Mouse (Mus musculus) heart, embryonic 14.5 days (tissue): ENCODE measurements around the gene Dmd. TPM values are rescaled to one million over a fixed set of nuclear protein-coding genes. Genes with fewer than 3 reads are reported as not detected.

Source experiments
- ATAC-seq: fragments of 200-750 bp; cut with Nextera tagmentation; 2 replicates; pipeline ENCODE4 v1.8.0; 2017; ENCODE audit warnings: low read depth, moderate TSS enrichment; ENCODE audit not compliant: insufficient number of reproducible peaks, insufficient read depth, low FRiP score
- H3K27ac ChIP-seq, 2 experiments: fragments of 200-500 bp in 1 of 2; fragments of 300-500 bp in 1 of 2; sonication (generic) in 1 of 2; replicated peaks in 1 of 2; 2 replicates each; pipeline ENCODE4 v1.5.1; 2012 to 2014; ENCODE audit warnings: low read depth in 2 of 2, low read length in 2 of 2, control low read depth in 1 of 2, mild to moderate bottlenecking in 1 of 2, mixed read lengths in 1 of 2; ENCODE audit not compliant: control insufficient read depth in 1 of 2, insufficient read depth in 1 of 2
- H3K27me3 ChIP-seq: fragments of 300-500 bp; sonication (generic); 2 replicates; pipeline ENCODE4 v1.6.1; 2014; ENCODE audit warnings: mild to moderate bottlenecking, low read length, control low read depth; ENCODE audit not compliant: control insufficient read depth, insufficient read depth
- H3K36me3 ChIP-seq: fragments of 300-500 bp; sonication (generic); 2 replicates; pipeline ENCODE4 v1.6.1; 2014; ENCODE audit warnings: mild to moderate bottlenecking, control low read depth, low read length, mixed read lengths; ENCODE audit not compliant: control insufficient read depth, insufficient read depth
- H3K4me1 ChIP-seq, 2 experiments: fragments of 200-500 bp in 1 of 2; fragments of 300-500 bp in 1 of 2; sonication (generic) in 1 of 2; 2 replicates each; pipeline ENCODE4 v1.6.1; 2012 to 2014; ENCODE audit warnings: low read length in 2 of 2, control low read depth in 1 of 2, mixed read lengths in 1 of 2; ENCODE audit not compliant: control insufficient read depth in 2 of 2, insufficient read depth in 2 of 2
- H3K4me2 ChIP-seq: fragments of 300-500 bp; sonication (generic); 2 replicates; pipeline ENCODE4 v1.6.1; 2014; ENCODE audit warnings: mild to moderate bottlenecking, low read length
- H3K4me3 ChIP-seq, 2 experiments: fragments of 200-500 bp in 1 of 2; fragments of 300-500 bp in 1 of 2; sonication (generic) in 1 of 2; 2 replicates each; pipeline ENCODE4 v1.5.1; 2012 to 2014; ENCODE audit warnings: low read length in 2 of 2, mild to moderate bottlenecking in 2 of 2, control low read depth in 1 of 2, low read depth in 1 of 2, moderate library complexity in 1 of 2; ENCODE audit not compliant: control insufficient read depth in 1 of 2, insufficient read depth in 1 of 2
- H3K9ac ChIP-seq: fragments of 300-500 bp; sonication (generic); 2 replicates; pipeline ENCODE4 v1.6.1; 2014; ENCODE audit warnings: mild to moderate bottlenecking, low read length
- H3K9me3 ChIP-seq: fragments of 300-500 bp; sonication (generic); 2 replicates; pipeline ENCODE4 v1.6.1; 2016; ENCODE audit warnings: low read length, control low read depth; ENCODE audit not compliant: control insufficient read depth
- WGBS: fragments of 180-500 bp; shearing (Covaris S2); extraction: QIAGEN DNeasy Blood & Tissue Kit; methylation state at CpG from one replicate; pipeline ENCODE4 v1.1.7; 2014; 5-methylcytosine and 5-hydroxymethylcytosine counted together
- polyA plus RNA-seq: library from polyadenylated mRNA; unstranded; fragments of >200 nt; fragmentation: Nextera tagmentation; extraction: Ambion mirVana; gene quantifications from 2 replicates; pipeline ENCODE4 v1.2.1, GENCODE M21; 2014

Dmd gene
- polyA plus RNA-seq, 1 experiment from 2014 or later, result 44.6 TPM

- Histone ChIP-seq H3K4me1 (no peaks in the 10 kb centered on the region), H3K27me3 (no peaks in the 10 kb centered on the region), H3K36me3 (no peaks in the 10 kb centered on the region), H3K4me2 (no peak overlapping the region), H3K9me3 (no peaks in the 10 kb centered on the region), H3K4me3 (no peak overlapping the region), H3K9ac (no peak overlapping the region), H3K27ac (no peak overlapping the region)
- 0% methylated on average over 1 of the region's 1 CpGs for WGBS
- no peak for ATAC-seq
Measured at GRCm38 (mm10) chrX:84553441-84553840, 1604.8 kb downstream of the Dmd start.

- ATAC-seq, result no peak
- no peaks in the 10 kb centered on the region for H3K27me3 ChIP-seq
- H3K27ac ChIP-seq, result no peak overlapping the region
- H3K9me3 ChIP-seq, result no peaks in the 10 kb centered on the region
- no peak overlapping the region for H3K4me3 ChIP-seq
- H3K4me2 ChIP-seq, result no peak overlapping the region
- no peaks in the 10 kb centered on the region for H3K4me1 ChIP-seq
- H3K36me3 ChIP-seq, result no peaks in the 10 kb centered on the region
- no peak overlapping the region for H3K9ac ChIP-seq
Measured at GRCm38 (mm10) chrX:84598476-84598875, 1649.8 kb downstream of the Dmd start.

GRCm38 (mm10) chrX:84640446-84640845 is 1691.8 kb downstream of the Dmd start:
- H3K4me1 ChIP-seq, result no peaks in the 10 kb centered on the region
- no peak overlapping the region for H3K4me3 ChIP-seq
- ATAC-seq, result no peak
- no peak overlapping the region for H3K4me2 ChIP-seq
- H3K9ac ChIP-seq, result no peak overlapping the region
- no peak overlapping the region for H3K27ac ChIP-seq
- no peaks in the 10 kb centered on the region for H3K9me3 ChIP-seq
- H3K27me3 ChIP-seq, result no peaks in the 10 kb centered on the region
- H3K36me3 ChIP-seq, result no peaks in the 10 kb centered on the region

- Histone ChIP-seq H3K9me3 (no peaks in the 10 kb centered on the region), H3K27ac (no peak overlapping the region), H3K4me3 (no peak overlapping the region), H3K36me3 (no peaks in the 10 kb centered on the region), H3K27me3 (no peaks in the 10 kb centered on the region), H3K9ac (no peak overlapping the region), H3K4me2 (no peak overlapping the region), H3K4me1 (no peaks in the 10 kb centered on the region)
- 47% methylated on average over 4 of the region's 4 CpGs for WGBS
- ATAC-seq, result no peak
Measured at GRCm38 (mm10) chrX:84747683-84748082, 1799.0 kb downstream of the Dmd start.

- H3K4me2 ChIP-seq, result no peak overlapping the region
- H3K4me1 ChIP-seq, result no peaks in the 10 kb centered on the region
- no peaks in the 10 kb centered on the region for H3K36me3 ChIP-seq
- H3K4me3 ChIP-seq, result no peak overlapping the region
- H3K9me3 ChIP-seq, result no peaks in the 10 kb centered on the region
- ATAC-seq, result no peak
- no peak overlapping the region for H3K27ac ChIP-seq
- H3K9ac ChIP-seq, result no peak overlapping the region
- WGBS, result 41% methylated on average over 3 of the region's 3 CpGs
- H3K27me3 ChIP-seq, result no peaks in the 10 kb centered on the region
Measured at GRCm38 (mm10) chrX:84860012-84860647, 1911.5 kb downstream of the Dmd start.

GRCm38 (mm10) chrX:84873090-84873489 is 1924.4 kb downstream of the Dmd start:
- no peaks in the 10 kb centered on the region for H3K27me3 ChIP-seq
- no peak overlapping the region for H3K4me2 ChIP-seq
- no peak overlapping the region for H3K27ac ChIP-seq
- no peaks in the 10 kb centered on the region for H3K9me3 ChIP-seq
- H3K4me1 ChIP-seq, result no peaks in the 10 kb centered on the region
- H3K36me3 ChIP-seq, result no peaks in the 10 kb centered on the region
- H3K9ac ChIP-seq, result no peak overlapping the region
- no peak for ATAC-seq
- no peak overlapping the region for H3K4me3 ChIP-seq
- WGBS, result 70% methylated on average over 4 of the region's 4 CpGs

- Histone ChIP-seq H3K4me3 (no peak overlapping the region), H3K27me3 (no peaks in the 10 kb centered on the region), H3K4me1 (no peaks in the 10 kb centered on the region), H3K36me3 (no peaks in the 10 kb centered on the region), H3K9ac (no peak overlapping the region), H3K9me3 (no peaks in the 10 kb centered on the region), H3K27ac (no peak overlapping the region), H3K4me2 (no peak overlapping the region)
- no peak for ATAC-seq
- WGBS, result 53% methylated on average over 3 of the region's 3 CpGs
Measured at GRCm38 (mm10) chrX:84878125-84878524, 1929.5 kb downstream of the Dmd start.

- WGBS, result 73% methylated on average over 10 of the region's 10 CpGs
- Histone ChIP-seq H3K36me3 (no peaks in the 10 kb centered on the region), H3K4me1 (no peaks in the 10 kb centered on the region), H3K9me3 (no peaks in the 10 kb centered on the region), H3K9ac (no peak overlapping the region), H3K4me2 (no peak overlapping the region), H3K27me3 (no peaks in the 10 kb centered on the region), H3K27ac (no peak overlapping the region), H3K4me3 (no peak overlapping the region)
- ATAC-seq, result no peak
Measured at GRCm38 (mm10) chrX:84932715-84933473, 1984.2 kb downstream of the Dmd start.
